Mouse (Mus musculus) megakaryocyte, adult 5-6 weeks (primary cell): Measurements from ENCODE around the gene Gm28308. TPM values are rescaled to one million over a fixed set of nuclear protein-coding genes. Genes with fewer than 3 reads are reported as not detected.

Source experiments
- ATAC-seq: 2 replicates; pipeline ENCODE4 v1.8.0; 2016; ENCODE audit warnings: mild to moderate bottlenecking, inconsistent platforms; ENCODE audit not compliant: poor library complexity, severe bottlenecking
- total RNA-seq, 2 experiments: library from RNA; stranded (forward) in 1 of 2; stranded (reverse) in 1 of 2; fragments of 153-499, 151-499 nt in 1 of 2; fragments of 221-1000, 200-1000 nt in 1 of 2; gene quantifications; 2 replicates each; pipeline versions ENCODE4 v1.2.3 to v1.2.4; 2015 to 2017

Gene Gm28308
- total RNA-seq, 2 experiments from 2014 or later = not detected

DNA sequence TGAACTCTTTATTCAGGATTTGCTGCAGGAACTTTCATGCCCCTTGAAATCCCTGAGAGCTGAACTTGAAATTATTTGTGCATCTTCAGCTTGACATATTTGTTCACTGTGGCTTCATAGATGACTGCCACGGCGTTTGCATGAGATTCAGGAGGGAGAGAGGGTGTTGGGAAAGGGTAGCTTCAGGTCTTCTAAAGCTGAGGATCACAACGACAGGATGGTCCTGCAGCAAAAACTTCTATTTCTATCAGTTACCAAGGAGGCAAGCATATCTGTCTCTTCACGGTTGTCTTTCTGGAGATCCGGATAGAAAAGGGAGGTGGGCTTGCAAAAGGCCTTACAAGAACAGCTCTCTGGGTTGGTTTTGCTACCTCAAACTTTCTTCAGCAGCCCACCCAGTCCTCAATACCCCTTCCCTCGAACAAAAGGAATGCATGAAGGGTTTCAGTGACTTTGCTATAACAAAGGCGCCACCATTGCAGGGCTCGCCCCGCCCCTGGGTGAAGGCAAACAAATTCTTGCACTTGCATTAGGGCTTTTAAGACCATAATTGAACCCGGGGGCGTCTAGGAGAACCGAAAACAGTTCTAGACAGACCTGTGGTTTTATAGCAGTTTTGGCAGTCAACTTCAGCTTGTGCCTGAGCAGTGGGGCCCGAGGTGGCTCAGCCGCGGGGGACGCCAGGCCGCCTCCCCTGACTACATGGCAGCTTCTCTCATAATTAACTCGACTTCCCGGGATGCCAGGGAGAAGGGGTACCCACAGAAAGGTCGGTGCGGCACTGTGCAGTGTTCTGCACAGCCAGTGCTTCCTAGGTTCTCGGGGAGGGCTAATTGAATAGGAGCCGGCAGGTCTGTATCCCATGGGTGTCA, 34.9 kb upstream of the Gm28308 start:
- no peak for ATAC-seq

GRCm38 (mm10) chr6:52246916-52247315, 33.8 kb upstream of the Gm28308 start:
- no peak for ATAC-seq

DNA sequence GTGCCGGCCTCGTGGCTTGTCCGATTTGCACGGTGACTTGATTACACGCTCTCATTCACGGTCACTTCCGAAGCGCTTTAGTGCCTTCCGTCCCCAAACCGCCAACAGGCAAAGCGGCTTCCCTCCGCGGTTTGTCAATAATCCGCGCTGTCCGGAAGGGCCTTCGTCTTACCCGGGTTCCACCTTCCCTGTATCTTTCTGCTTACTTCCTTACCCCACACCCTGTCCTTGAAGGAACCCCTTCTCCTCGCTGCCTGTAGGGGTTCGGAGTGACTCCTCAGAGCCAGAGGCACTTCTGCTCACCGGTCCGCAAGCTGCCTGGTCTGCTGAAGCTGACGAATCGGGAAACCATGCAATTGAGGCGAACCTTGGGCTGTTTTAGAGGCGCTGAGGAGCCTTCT, 33.3 kb upstream of the Gm28308 start:
- ATAC-seq = peak; percentile 44

DNA sequence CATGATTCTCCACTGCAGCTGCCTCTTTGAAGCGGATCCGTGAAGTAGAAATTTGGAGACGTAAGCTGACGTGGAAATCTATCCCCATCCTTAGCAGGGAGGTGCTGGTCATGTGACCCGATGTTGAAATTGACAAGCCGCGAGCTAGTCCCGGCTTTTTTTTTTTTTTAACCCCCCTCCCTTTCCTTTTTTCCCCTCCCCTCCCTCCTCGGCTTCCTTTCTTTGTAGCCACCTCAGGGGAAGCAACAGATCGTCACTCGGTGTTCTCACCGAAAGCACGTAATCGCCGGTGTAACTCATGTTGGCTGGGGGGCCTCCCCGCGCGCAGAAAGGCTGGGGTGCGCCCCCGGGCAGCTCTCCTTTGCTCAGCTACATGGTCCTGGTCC, 32.6 kb upstream of the Gm28308 start, which contains the start of gene Hoxa11:
TSS of gene Hoxa11 (minus strand) at position 54 of the 386 bp plus-strand sequence.
- ATAC-seq = no peak

- no peak for ATAC-seq
These were observed 32.1 kb upstream of the Gm28308 start for GRCm38 (mm10) chr6:52245040-52245756.

- ATAC-seq = no peak
These were observed 31.4 kb upstream of the Gm28308 start for GRCm38 (mm10) chr6:52244471-52245039.

DNA sequence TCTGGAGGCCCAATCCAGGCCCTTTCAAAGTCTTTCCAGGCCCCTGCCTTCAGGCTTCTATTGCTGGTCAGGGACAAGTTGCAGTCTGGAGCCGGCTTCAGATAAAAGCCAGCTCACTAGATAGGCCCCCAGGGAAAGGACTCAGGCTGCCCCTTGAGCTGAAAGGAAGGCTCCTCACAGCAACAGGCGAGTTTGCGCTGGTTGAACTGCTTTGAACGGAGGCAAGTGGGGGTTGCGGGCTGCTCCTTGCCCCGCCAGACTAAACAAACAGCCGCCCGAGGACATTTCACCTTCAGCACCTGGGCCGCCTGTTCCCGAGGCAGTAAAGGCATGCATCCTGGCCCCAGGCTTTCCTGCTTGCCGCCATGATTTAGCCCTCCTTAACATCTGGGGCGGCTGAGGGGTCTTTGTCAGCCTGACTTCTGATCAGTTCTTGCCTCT, 30.6 kb upstream of the Gm28308 start:
- ATAC-seq = no peak

DNA sequence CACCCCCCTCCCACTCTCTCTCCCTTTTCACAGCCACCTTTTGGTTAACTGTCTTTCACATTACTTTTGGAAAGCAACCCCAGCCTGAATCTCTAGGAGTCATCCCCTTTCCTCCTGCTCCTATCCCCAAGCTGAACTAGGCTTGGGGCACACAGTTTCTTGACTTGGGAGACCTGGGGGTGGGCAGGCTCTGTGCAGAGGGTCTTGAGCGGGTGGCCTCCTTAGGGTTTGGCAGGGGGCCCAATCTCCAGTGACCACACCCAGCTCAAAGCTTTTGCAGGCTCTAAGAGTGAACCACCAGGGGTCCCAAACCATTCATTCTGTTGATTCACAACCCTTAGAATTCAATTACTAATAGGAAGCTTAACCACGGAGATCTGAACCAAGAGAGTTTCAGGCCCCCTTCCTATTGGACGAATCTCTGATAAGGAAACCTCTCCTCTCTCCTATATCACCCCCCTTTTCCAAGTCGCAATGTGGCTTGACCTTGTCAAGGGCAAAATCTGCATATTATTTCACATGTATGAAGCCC, 29.7 kb upstream of the Gm28308 start:
- ATAC-seq = no peak

DNA sequence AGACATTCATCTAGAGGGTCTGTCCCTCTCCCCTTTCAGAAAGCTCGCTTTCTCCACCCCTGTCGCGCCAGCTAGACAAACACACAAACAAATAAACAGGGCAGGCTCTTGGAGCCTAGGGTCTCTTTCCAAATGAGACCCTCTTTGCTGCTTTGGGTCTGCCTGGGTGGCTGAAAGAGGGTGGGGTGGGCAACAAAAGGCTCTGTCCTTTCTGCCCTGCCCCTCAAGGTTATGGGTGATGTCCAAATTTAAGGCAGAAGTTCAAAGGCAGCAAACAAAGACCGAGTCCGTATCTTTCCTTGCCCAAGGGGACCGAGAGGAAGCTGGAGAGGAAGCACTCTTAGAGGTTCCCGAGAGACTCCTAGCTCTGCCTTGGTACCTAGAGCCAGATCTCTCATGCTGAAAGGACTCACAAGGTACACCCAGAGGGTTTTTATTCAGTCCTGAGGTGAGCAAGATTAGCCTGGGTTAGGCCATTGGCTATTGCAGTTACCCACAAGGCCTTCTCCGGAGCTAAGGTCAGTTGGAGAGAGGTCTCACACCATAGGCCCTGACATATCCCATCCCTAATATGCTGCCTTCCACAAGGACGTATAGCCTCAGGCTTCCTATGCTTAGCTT, 28.0 kb upstream of the Gm28308 start:
- ATAC-seq = no peak

GRCm38 (mm10) chr6:52240389-52241000, 27.4 kb upstream of the Gm28308 start, which contains the start of gene Hoxa10:
TSS of gene Hoxa10 (minus strand) at chr6:52240854.
- ATAC-seq = peak; percentile 96

GRCm38 (mm10) chr6:52239625-52240388, 26.7 kb upstream of the Gm28308 start:
- no peak for ATAC-seq

GRCm38 (mm10) chr6:52238976-52239375, 25.8 kb upstream of the Gm28308 start:
- no peak for ATAC-seq

- ATAC-seq = no peak
These were observed 25.0 kb upstream of the Gm28308 start for GRCm38 (mm10) chr6:52238155-52238545.

- no peak for ATAC-seq
These were observed 24.4 kb upstream of the Gm28308 start for GRCm38 (mm10) chr6:52237346-52238154.

DNA sequence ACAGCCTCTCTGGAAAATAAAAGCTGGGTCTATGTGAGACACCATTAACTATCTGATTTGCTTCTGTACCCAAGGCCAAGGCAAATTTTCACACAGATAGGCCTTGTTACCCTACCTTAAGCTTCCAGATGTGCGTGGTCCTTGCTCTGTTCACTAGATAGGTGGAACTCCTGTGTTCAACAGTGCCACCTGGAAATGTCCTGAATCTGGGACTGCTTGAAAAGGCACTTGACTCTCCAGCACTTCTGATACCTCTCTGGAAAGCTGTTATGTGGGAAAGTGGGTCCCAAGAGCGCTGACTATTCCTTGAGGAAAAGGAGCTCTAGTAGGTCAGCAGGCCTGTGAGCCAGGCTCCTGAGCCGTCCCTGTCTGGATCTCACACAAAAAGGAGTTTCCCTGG, 23.7 kb upstream of the Gm28308 start:
- ATAC-seq = no peak

DNA sequence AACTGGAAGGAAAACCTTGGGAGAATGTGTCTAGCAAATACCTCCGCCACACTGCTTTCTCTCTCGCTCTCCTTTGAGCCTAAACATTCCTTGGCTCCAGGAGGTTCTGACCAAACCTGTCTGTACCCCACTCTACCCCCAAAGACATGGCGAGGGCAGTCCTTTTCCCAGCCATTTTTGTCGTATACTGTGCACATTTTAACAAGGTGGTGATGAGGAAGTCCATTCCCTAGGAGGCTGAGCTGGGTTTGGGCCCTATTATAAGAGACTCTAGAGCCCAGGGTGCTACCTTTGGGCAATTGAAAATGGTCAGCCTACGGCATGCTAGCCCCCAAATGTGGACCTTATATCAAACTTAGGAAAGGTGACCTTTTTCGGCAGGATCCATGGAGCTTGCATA, 22.7 kb upstream of the Gm28308 start:
- ATAC-seq = no peak

DNA sequence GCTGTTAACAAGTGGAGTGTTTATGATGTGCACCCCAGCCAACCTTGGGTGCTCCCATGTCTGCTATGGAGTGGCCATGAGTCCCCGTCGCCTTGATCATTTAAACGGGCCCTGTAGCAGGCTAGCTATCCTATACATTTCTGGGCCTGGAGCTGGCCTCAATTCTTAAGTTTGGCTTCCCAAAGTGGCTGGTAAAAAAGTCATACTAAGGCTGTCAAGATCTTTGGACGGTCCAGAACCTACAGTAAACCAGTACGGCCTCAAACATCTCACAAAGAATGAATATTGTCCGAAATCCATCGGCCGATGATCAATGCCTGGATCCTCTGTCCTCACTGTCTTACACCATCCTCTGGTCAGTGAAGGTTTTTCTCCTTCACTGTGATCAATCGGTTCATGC, 22.1 kb upstream of the Gm28308 start:
- ATAC-seq = no peak

DNA sequence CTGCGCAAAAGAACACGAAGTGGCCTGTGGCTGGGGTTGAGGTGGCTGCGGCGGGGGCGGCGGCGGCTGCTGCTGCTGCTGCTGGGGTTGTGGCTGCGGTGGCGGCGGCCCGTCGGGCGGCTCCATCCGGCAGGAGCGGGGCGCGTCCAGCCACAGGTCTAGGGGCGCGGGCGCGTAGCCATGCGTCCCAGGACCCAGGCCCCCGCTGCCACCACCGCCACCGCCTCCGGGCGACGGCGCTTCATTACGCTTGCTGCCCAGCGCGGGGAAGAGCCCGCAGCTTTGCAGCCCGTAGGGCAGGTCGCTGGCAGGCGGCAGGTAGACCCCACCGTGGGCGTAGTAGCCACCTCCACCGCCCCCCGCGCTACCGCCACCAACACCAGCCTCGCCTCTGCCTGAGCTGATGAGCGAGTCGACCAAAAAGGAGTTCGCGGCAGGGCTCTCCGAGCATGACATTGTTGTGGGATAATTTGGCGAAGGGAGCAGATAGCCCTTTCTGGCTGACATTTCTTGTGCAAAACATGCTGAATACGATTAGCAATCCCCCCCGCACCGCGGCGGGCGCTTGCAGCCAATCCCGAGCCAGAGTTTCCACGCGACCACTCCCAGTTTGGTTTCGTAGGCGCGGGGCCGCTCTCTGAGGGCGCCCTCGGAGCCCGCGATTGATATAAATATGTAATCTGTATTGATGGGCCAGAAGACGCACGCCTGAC, 21.4 kb upstream of the Gm28308 start:
- ATAC-seq = no peak
